Mouse (Mus musculus): Measurements from ENCODE around the gene Tgfb1i1. TPM values are rescaled to one million over a fixed set of nuclear protein-coding genes. Genes with fewer than 3 reads are reported as not detected.

Gene Tgfb1i1
- polyA plus RNA-seq (2012; rRNA removed), result 5.0 and 6.0 TPM in 2 replicates
- 7.8 and 8.5 TPM in 2 replicates for polyA plus RNA-seq (2014; fragmentation: Nextera tagmentation; extraction: Ambion mirVana)

DNA sequence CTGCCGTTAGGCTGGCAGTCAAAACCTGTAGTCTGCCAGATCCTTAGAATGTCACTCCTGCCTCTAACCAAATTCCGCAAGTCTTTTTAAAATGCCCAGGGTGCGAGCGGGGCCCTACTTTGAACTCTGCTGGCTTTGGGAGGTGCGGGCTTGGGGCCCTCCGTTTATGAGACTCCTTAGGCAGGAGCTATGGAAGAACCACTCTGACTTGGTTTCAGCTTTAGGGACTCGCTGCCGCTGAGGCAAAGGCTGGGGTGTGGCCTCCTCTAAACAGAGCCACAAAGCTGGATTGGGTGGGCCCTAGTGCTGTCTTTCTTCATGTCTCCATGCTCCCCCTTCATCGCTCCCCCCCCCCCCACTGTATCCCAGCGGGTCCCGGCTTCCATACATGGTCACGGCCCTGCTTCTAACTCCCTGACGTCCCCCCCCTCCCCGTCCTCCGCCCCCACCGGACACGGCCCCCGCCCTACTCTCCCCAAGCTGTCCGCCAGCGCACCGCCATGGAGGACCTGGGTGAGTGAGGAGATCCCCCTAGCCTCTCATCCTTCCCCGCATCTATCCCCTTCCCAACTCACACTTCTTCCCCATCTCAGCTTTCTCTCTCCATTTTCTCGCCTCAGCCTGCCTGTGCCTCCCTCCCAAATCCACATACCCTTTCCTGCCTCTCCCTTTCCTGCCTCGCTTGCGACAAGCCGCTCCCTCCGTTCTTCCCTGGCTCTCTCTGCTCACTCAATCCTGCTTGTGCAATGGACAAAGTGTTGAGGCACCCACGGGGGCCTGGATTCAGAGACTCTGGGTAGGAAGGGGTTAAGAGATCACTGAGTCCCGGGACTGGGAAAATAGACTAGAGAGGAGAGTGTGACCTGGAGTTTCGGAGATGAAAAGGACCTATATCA lies at the start of gene Tgfb1i1:
Gene Tgfb1i1, plus strand, starts transcription at position 317 of the 896 bp plus-strand sequence.
- Histone ChIP-seq H3K27ac (peak within 1 kb of the TSS; percentile 35), H3K27me3 (ENCODE audit: control insufficient read depth, insufficient read depth, low read length) (peaks cover 2% of the 10 kb centered on the region; the same call in 1 of the 2 replicates), H3K4me1 (replicated peaks; ENCODE audit: control insufficient read depth in 2 of 2, insufficient read depth in 2 of 2, low read length in 1 of 2) (peaks cover 11% of the 10 kb centered on the region in 2 experiments), H3K36me3 (replicated peaks; ENCODE audit: control insufficient read depth, insufficient read depth, low read depth) (no peaks in the 10 kb centered on the region; the same call in 1 of the 2 replicates), H3K4me3 (ENCODE audit: insufficient read depth in 1 of 2, low read depth in 2 of 2, low read length in 2 of 2) (peak within 1 kb of the TSS; percentile 59 to 66), H3K9ac (replicated peaks) (peak within 1 kb of the TSS; percentile 72), H3K9me3 (ENCODE audit: control insufficient read depth, low read length) (no peaks in the 10 kb centered on the region), H3K4me2 (ENCODE audit: low read depth) (peak within 1 kb of the TSS; percentile 90)
- 10% methylated on average over 29 of the region's 30 CpGs for WGBS (ENCODE audit: insufficient replicate concordance)
- TF ChIP-seq CTCF (IDR thresholded peaks at IDR 0.05; ENCODE audit: low read depth) (no peak), EP300 (IDR thresholded peaks at IDR 0.05; ENCODE audit: low read depth) (no peak)
- no peak for DNase-seq (ENCODE audit: low read depth in 3 of 3, low spot score in 3 of 3)
- ATAC-seq (ENCODE audit: insufficient read depth), result peak; percentile 40

DNA sequence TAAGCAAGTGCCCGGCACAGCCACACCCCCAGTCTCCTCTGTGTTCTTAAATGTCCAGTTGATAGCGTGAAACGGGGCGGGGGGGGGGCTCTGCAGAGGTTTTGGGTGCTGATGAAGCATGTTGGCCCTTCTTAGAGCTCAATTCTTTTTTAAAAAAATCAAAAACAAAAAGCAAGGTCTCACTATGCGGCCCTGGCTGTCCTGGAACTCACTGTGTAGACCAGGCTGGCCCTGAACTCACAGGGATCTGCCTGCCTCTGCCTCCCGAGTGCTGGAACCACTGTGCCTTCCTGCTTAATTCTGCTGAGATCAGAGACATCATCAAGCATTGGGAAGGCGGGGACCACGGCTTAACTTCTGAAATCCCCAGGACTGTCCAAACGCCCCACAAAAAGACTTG lies 45.0 kb upstream of the Tgfb1i1 start:
- Histone ChIP-seq H3K36me3 (replicated peaks; ENCODE audit: control insufficient read depth, insufficient read depth, low read depth) (no peaks in the 10 kb centered on the region), H3K27me3 (ENCODE audit: control insufficient read depth, insufficient read depth, low read length) (no peaks in the 10 kb centered on the region), H3K9ac (replicated peaks) (no peak overlapping the region), H3K9me3 (ENCODE audit: control insufficient read depth, low read length) (no peaks in the 10 kb centered on the region), H3K4me2 (ENCODE audit: low read depth) (no peak overlapping the region), H3K27ac (no peak overlapping the region), H3K4me1 (replicated peaks; ENCODE audit: control insufficient read depth in 2 of 2, insufficient read depth in 2 of 2, low read length in 1 of 2) (no peaks in the 10 kb centered on the region), H3K4me3 (ENCODE audit: insufficient read depth in 1 of 2, low read depth in 2 of 2, low read length in 2 of 2) (no peak overlapping the region)
- ATAC-seq (ENCODE audit: insufficient read depth) (no peak), DNase-seq (ENCODE audit: low read depth in 3 of 3, low spot score in 3 of 3) (no peak)
- TF ChIP-seq EP300 (IDR thresholded peaks at IDR 0.05; ENCODE audit: low read depth) (no peak), CTCF (IDR thresholded peaks at IDR 0.05; ENCODE audit: low read depth) (no peak)
- 68% methylated on average over 9 of the region's 9 CpGs for WGBS (ENCODE audit: insufficient replicate concordance)

DNA sequence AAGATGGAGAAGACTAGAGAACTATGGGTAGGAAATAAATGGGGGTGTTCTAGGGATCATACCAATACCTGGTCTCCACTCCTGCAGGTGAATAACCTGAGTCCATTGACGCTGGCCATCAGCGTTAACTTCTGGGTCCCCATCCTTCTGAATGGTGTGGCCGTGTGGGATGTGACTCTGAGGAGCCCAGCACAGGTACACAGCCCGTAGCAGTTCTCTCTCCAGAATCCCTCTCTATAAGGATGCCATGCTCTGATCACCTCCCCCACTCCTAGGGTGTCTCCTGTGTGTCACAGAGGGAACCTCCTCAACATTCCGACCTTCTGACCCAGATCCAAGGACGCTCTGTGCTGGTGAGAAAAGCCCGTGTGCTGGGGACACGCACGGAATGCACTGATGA lies 43.5 kb upstream of the Tgfb1i1 start:
- ATAC-seq (ENCODE audit: insufficient read depth) (no peak), DNase-seq (ENCODE audit: low read depth in 3 of 3, low spot score in 3 of 3) (no peak)
- no peaks in the 10 kb centered on the region for H3K27me3 ChIP-seq (ENCODE audit: control insufficient read depth, insufficient read depth, low read length)
- no peaks in the 10 kb centered on the region for H3K9me3 ChIP-seq (ENCODE audit: control insufficient read depth, low read length)
- WGBS (ENCODE audit: insufficient replicate concordance), result 80% methylated on average over 9 of the region's 9 CpGs
- TF ChIP-seq CTCF (IDR thresholded peaks at IDR 0.05; ENCODE audit: low read depth) (no peak), EP300 (IDR thresholded peaks at IDR 0.05; ENCODE audit: low read depth) (no peak)
- H3K4me1 ChIP-seq (replicated peaks; ENCODE audit: control insufficient read depth in 2 of 2, insufficient read depth in 2 of 2, low read length in 1 of 2), result no peaks in the 10 kb centered on the region
- H3K27ac ChIP-seq, result no peak overlapping the region
- no peak overlapping the region for H3K9ac ChIP-seq (replicated peaks)
- H3K4me2 ChIP-seq (ENCODE audit: low read depth), result no peak overlapping the region
- H3K36me3 ChIP-seq (replicated peaks; ENCODE audit: control insufficient read depth, insufficient read depth, low read depth), result no peaks in the 10 kb centered on the region
- no peak overlapping the region for H3K4me3 ChIP-seq (ENCODE audit: insufficient read depth in 1 of 2, low read depth in 2 of 2, low read length in 2 of 2)

- DNase-seq (ENCODE audit: low read depth in 3 of 3, low spot score in 3 of 3) (no peak), ATAC-seq (ENCODE audit: insufficient read depth) (no peak)
- Histone ChIP-seq H3K9me3 (ENCODE audit: control insufficient read depth, low read length) (no peaks in the 10 kb centered on the region), H3K27me3 (ENCODE audit: control insufficient read depth, insufficient read depth, low read length) (no peaks in the 10 kb centered on the region), H3K4me1 (replicated peaks; ENCODE audit: control insufficient read depth in 2 of 2, insufficient read depth in 2 of 2, low read length in 1 of 2) (no peaks in the 10 kb centered on the region), H3K4me2 (ENCODE audit: low read depth) (no peak overlapping the region), H3K36me3 (replicated peaks; ENCODE audit: control insufficient read depth, insufficient read depth, low read depth) (no peaks in the 10 kb centered on the region), H3K4me3 (ENCODE audit: insufficient read depth in 1 of 2, low read depth in 2 of 2, low read length in 2 of 2) (no peak overlapping the region), H3K27ac (no peak overlapping the region), H3K9ac (replicated peaks) (no peak overlapping the region)
- TF ChIP-seq EP300 (IDR thresholded peaks at IDR 0.05; ENCODE audit: low read depth) (no peak), CTCF (IDR thresholded peaks at IDR 0.05; ENCODE audit: low read depth) (no peak)
- WGBS (ENCODE audit: insufficient replicate concordance), result 78% methylated on average over 8 of the region's 8 CpGs
Measured at GRCm38 (mm10) chr7:128204179-128204578, 42.4 kb upstream of the Tgfb1i1 start.

DNA sequence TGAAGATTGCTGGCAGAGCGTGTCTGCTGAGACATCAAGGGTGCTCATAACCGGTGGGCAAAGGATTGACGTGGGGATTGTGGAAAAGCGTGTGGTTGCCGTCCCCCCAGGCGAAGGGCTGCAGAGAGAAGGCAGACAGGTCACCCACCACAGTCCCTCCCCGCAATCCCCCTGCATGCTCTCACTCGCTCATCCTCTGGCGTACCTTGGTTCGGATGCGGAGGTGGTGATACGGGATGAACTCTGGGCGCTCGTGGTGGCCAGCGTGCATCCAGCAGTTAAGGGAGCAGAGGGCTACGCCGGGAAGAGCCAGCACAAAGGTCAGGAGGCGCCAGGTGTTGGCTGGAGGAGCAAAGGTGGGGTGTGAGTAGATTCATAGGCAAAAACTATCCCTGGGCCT lies 40.9 kb upstream of the Tgfb1i1 start:
- H3K36me3 ChIP-seq (replicated peaks; ENCODE audit: control insufficient read depth, insufficient read depth, low read depth), result no peaks in the 10 kb centered on the region
- H3K9ac ChIP-seq (replicated peaks), result no peak overlapping the region
- H3K4me2 ChIP-seq (ENCODE audit: low read depth), result no peak overlapping the region
- H3K27me3 ChIP-seq (ENCODE audit: control insufficient read depth, insufficient read depth, low read length), result no peaks in the 10 kb centered on the region
- H3K9me3 ChIP-seq (ENCODE audit: control insufficient read depth, low read length), result no peaks in the 10 kb centered on the region
- DNase-seq (ENCODE audit: low read depth in 3 of 3, low spot score in 3 of 3) (no peak), ATAC-seq (ENCODE audit: insufficient read depth) (no peak)
- no peak overlapping the region for H3K4me3 ChIP-seq (ENCODE audit: insufficient read depth in 1 of 2, low read depth in 2 of 2, low read length in 2 of 2)
- H3K4me1 ChIP-seq (replicated peaks; ENCODE audit: control insufficient read depth in 2 of 2, insufficient read depth in 2 of 2, low read length in 1 of 2), result no peaks in the 10 kb centered on the region
- WGBS (ENCODE audit: insufficient replicate concordance), result 75% methylated on average over 18 of the region's 18 CpGs
- no peak for TF ChIP-seq CTCF (IDR thresholded peaks at IDR 0.05; ENCODE audit: low read depth)
- TF ChIP-seq EP300 (IDR thresholded peaks at IDR 0.05; ENCODE audit: low read depth), result no peak
- H3K27ac ChIP-seq, result no peak overlapping the region
